Mouse (Mus musculus): Measurements from ENCODE around the gene Senp6. TPM values are rescaled to one million over a fixed set of nuclear protein-coding genes. Genes with fewer than 3 reads are reported as not detected.

Gene Senp6
- polyA plus RNA-seq, 1 experiment: 15.5 TPM

GRCm38 (mm10) chr9:80188324-80188893 is 121.7 kb downstream of the Senp6 start:
- Histone ChIP-seq H3K36me3 (ENCODE audit: control insufficient read depth, insufficient read depth) (no peaks in the 10 kb centered on the region), H3ac (ENCODE audit: control insufficient read depth, insufficient read length, low read depth) (no peak overlapping the region), H3K4me3 (ENCODE audit: insufficient read depth, poor library complexity, severe bottlenecking) (no peak overlapping the region), H3K27me3 (ENCODE audit: control insufficient read depth, insufficient read depth, insufficient read length) (no peaks in the 10 kb centered on the region), H3K79me3 (ENCODE audit: low read depth) (no peaks in the 10 kb centered on the region), H3K79me2 (ENCODE audit: control insufficient read depth, insufficient read depth) (no peaks in the 10 kb centered on the region)
- no peak for TF ChIP-seq CTCF (IDR thresholded peaks at IDR 0.05; ENCODE audit: control insufficient read depth, insufficient read depth, insufficient read length)
- no peak for TF ChIP-seq FOSL1 (IDR thresholded peaks at IDR 0.05; ENCODE audit: insufficient read depth, low read length, poor library complexity, severe bottlenecking)
- TF ChIP-seq USF1 (IDR thresholded peaks at IDR 0.05; ENCODE audit: low read depth): no peak
- TF ChIP-seq CEBPB (IDR thresholded peaks at IDR 0.05; ENCODE audit: low read depth): no peak
- no peak for TF ChIP-seq MAX (IDR thresholded peaks at IDR 0.05)
- no peak for TF ChIP-seq MYOD1 (IDR thresholded peaks at IDR 0.05; ENCODE audit: control insufficient read depth, insufficient read length, low read depth)
- TF ChIP-seq MYOG (IDR thresholded peaks at IDR 0.05; ENCODE audit: control insufficient read depth, extremely low read depth, insufficient read length): no peak

- Histone ChIP-seq H3ac (ENCODE audit: control insufficient read depth, insufficient read length, low read depth) (no peak overlapping the region), H3K36me3 (ENCODE audit: control insufficient read depth, insufficient read depth) (no peaks in the 10 kb centered on the region), H3K79me3 (ENCODE audit: low read depth) (no peaks in the 10 kb centered on the region), H3K27me3 (ENCODE audit: control insufficient read depth, insufficient read depth, insufficient read length) (no peaks in the 10 kb centered on the region), H3K79me2 (ENCODE audit: control insufficient read depth, insufficient read depth) (no peaks in the 10 kb centered on the region), H3K4me3 (ENCODE audit: insufficient read depth, poor library complexity, severe bottlenecking) (no peak overlapping the region)
- TF ChIP-seq MYOG (IDR thresholded peaks at IDR 0.05; ENCODE audit: control insufficient read depth, extremely low read depth, insufficient read length): no peak
- no peak for TF ChIP-seq CTCF (IDR thresholded peaks at IDR 0.05; ENCODE audit: control insufficient read depth, insufficient read depth, insufficient read length)
- no peak for TF ChIP-seq MAX (IDR thresholded peaks at IDR 0.05)
- TF ChIP-seq USF1 (IDR thresholded peaks at IDR 0.05; ENCODE audit: low read depth): no peak
- no peak for TF ChIP-seq FOSL1 (IDR thresholded peaks at IDR 0.05; ENCODE audit: insufficient read depth, low read length, poor library complexity, severe bottlenecking)
- no peak for TF ChIP-seq MYOD1 (IDR thresholded peaks at IDR 0.05; ENCODE audit: control insufficient read depth, insufficient read length, low read depth)
- no peak for TF ChIP-seq CEBPB (IDR thresholded peaks at IDR 0.05; ENCODE audit: low read depth)
Observed at GRCm38 (mm10) chr9:80191240-80191639, 124.5 kb downstream of the Senp6 start.

GRCm38 (mm10) chr9:80192324-80192723 is 125.6 kb downstream of the Senp6 start:
- no peaks in the 10 kb centered on the region for H3K79me3 ChIP-seq (ENCODE audit: low read depth)
- H3K4me3 ChIP-seq (ENCODE audit: insufficient read depth, poor library complexity, severe bottlenecking): no peak overlapping the region
- H3ac ChIP-seq (ENCODE audit: control insufficient read depth, insufficient read length, low read depth): no peak overlapping the region
- no peak for TF ChIP-seq CEBPB (IDR thresholded peaks at IDR 0.05; ENCODE audit: low read depth)
- TF ChIP-seq MYOD1 (IDR thresholded peaks at IDR 0.05; ENCODE audit: control insufficient read depth, insufficient read length, low read depth): no peak
- TF ChIP-seq USF1 (IDR thresholded peaks at IDR 0.05; ENCODE audit: low read depth): no peak
- TF ChIP-seq MAX (IDR thresholded peaks at IDR 0.05): no peak
- TF ChIP-seq FOSL1 (IDR thresholded peaks at IDR 0.05; ENCODE audit: insufficient read depth, low read length, poor library complexity, severe bottlenecking): no peak
- no peak for TF ChIP-seq MYOG (IDR thresholded peaks at IDR 0.05; ENCODE audit: control insufficient read depth, extremely low read depth, insufficient read length)
- TF ChIP-seq CTCF (IDR thresholded peaks at IDR 0.05; ENCODE audit: control insufficient read depth, insufficient read depth, insufficient read length): no peak
- no peaks in the 10 kb centered on the region for H3K36me3 ChIP-seq (ENCODE audit: control insufficient read depth, insufficient read depth)
- H3K79me2 ChIP-seq (ENCODE audit: control insufficient read depth, insufficient read depth): no peaks in the 10 kb centered on the region
- H3K27me3 ChIP-seq (ENCODE audit: control insufficient read depth, insufficient read depth, insufficient read length): no peaks in the 10 kb centered on the region

- TF ChIP-seq USF1 (IDR thresholded peaks at IDR 0.05; ENCODE audit: low read depth): no peak
- TF ChIP-seq MYOG (IDR thresholded peaks at IDR 0.05; ENCODE audit: control insufficient read depth, extremely low read depth, insufficient read length): no peak
- no peak for TF ChIP-seq MYOD1 (IDR thresholded peaks at IDR 0.05; ENCODE audit: control insufficient read depth, insufficient read length, low read depth)
- no peak for TF ChIP-seq FOSL1 (IDR thresholded peaks at IDR 0.05; ENCODE audit: insufficient read depth, low read length, poor library complexity, severe bottlenecking)
- no peak for TF ChIP-seq CEBPB (IDR thresholded peaks at IDR 0.05; ENCODE audit: low read depth)
- no peak for TF ChIP-seq MAX (IDR thresholded peaks at IDR 0.05)
- TF ChIP-seq CTCF (IDR thresholded peaks at IDR 0.05; ENCODE audit: control insufficient read depth, insufficient read depth, insufficient read length): no peak
- Histone ChIP-seq H3ac (ENCODE audit: control insufficient read depth, insufficient read length, low read depth) (no peak overlapping the region), H3K79me3 (ENCODE audit: low read depth) (no peaks in the 10 kb centered on the region), H3K36me3 (ENCODE audit: control insufficient read depth, insufficient read depth) (no peaks in the 10 kb centered on the region), H3K27me3 (ENCODE audit: control insufficient read depth, insufficient read depth, insufficient read length) (no peaks in the 10 kb centered on the region), H3K4me3 (ENCODE audit: insufficient read depth, poor library complexity, severe bottlenecking) (no peak overlapping the region), H3K79me2 (ENCODE audit: control insufficient read depth, insufficient read depth) (no peaks in the 10 kb centered on the region)
Observed at GRCm38 (mm10) chr9:80194446-80194845, 127.7 kb downstream of the Senp6 start.

Other genes starting within 250 kb of the Senp6 start
- 0.01 TPM for gene Filip1, start 54.1 kb upstream of the Senp6 start, polyA plus RNA-seq (2012; fragmentation: generic; extraction: Trizol)
- gene Myo6, start 98.1 kb downstream of the Senp6 start, polyA plus RNA-seq (2012; fragmentation: generic; extraction: Trizol): 1.3 TPM